Mouse (Mus musculus): ENCODE measurements at regions not wholly inside any gene's neighbourhood (a gene's known extent, or its start where the extent isn't known, plus 50 kb on each side); places are given as distances from the start of the nearest gene placed in this dataset.

DNA sequence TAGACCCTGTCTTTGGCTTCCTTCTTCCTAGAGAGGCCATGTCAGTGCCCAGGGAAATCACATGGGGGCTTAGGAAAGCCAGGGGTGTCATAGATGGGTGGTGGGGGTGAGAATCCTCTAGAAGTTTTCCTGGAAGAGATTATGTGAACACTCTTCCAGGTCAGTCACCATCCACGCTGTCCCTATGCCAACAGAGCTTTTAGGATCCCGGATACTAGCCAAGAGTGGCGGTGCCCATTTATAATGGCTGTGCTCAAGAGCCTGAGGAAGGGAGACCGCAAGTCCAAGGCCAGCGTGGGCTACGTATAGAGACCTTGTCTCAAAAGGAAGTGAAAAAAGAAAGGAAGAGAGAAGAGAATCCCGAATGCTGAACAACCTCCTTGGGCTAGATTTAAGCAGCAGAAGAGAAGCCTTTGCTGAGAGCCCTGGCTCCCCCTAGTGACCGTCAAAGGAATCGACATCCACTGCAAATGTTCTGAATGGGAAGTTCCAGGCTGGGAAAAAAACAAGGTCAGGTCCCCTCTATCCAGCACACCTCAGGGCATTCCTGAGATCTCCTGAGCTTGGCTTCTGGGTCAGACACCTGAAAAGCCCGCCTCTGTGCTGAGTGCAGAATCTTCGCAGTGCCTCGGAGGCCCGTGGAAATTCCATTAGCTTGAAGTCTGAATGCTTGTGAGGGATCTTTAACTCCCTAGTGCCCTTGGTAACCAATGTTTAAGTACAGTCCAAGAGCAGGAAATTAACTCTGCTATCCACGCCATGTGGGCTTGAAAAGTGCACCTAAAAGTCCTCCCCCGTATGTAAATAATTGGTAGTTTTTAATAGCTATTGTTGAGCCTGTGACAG lies 50.5 kb upstream of the Cdh5 start:
- DNase-seq: peak; percentile 82 to 85

DNA sequence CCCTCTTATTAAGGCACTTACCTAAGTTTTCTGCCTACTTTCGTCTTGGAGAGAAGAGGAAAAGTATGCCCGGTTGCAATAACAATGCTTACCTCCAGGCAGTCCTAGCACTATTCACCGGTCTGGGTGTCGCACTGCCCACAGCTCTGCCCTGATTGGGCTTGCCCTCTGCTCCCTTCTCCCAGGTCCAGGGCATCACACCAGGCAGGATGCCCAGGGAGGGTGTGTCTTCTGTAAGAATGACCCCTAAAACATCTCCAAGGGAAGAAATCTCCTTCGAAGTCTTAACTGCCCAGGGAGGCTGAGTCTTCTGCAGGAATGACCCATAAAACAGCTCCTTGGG lies 49.9 kb upstream of the Cdh5 start:
- DNase-seq: no peak
